Mouse (Mus musculus) A20 (cell line): ENCODE measurements around the gene Cdkl3.

Source experiments
- DNase-seq: peaks from one replicate; pipeline ENCODE4 v3.0.0-alpha.2; 2011; ENCODE audit warnings: low read depth, low spot score

Cdkl3 gene

DNA sequence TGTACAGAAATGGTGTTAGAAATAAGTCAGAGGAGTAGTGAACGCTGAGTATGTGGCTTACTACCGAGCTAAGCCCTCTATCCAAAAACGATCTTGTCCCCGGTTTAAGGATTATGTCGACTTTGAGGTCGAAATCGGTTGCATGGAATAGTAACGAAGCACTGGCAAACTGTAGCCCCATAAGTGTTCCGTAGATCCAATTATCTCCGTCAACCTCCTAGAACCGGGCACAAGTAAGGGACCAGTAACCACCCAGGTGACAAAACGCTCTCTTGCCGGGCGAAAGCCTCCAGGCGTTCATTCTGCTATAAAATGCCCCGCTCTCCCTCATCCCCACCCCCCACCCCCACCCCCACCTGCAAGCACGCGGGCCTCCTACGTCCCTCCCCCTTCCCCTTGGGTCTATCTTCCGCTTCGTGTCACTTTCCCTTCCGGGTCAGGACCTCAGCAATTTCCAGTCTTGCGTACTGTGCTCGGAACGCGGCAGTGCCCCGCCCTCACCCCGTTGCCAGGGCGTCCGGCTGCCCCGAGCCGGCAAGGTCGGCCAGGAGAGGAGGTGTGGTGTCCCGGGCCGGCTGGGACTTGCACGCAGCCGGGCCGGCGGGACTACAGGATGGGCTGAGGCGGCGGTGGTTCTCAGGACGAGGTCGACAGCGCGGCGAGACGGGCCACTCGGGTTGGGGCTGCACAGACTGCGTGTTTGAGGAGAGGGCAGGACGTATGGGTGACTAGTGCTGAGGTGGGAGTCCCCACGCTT is at the start of gene Cdkl3:
TSS of gene Cdkl3 (plus strand) at position 450 of the 757 bp plus-strand sequence.
- peak; percentile 97 for DNase-seq

DNA sequence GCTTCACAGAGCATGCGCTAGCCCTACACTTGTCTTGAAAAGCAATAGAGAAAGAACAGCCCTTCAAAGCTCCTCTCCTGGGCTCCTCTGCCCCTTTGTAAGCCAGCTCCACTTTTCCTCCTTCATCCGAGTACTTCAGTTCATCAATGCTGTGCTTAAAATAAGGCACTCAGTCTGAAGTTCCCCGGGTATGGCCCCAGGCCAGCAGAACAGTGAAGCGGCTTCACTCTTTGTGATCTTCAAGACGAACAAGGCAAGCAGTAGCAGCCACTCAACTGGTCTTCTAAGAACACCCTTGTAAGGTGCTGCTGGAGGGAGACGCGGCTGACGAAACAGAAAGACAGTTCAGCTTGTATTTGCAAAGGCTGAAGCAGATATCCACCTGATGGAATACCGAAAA is 47.9 kb upstream of the Cdkl3 start:
- DNase-seq, result no peak

DNA sequence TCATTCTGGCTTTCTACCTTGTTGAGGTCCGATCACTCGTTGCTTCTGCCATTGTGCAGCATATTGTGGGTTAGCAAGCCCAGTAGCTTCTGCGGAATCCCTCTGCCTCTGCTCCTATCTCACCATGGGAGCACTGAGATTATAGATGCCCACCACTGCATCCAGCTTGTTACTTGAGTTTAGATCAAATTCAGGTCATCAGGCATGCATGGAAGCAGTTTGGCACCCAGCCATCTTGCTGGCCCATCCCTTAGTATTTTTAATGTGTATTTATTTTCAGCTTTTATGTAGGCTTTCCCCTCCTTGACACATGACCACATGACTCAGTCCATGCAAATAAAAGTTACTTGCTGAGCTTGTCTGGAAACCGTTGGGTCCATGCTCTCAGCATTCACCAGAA is 46.3 kb upstream of the Cdkl3 start:
- DNase-seq, result no peak

DNA sequence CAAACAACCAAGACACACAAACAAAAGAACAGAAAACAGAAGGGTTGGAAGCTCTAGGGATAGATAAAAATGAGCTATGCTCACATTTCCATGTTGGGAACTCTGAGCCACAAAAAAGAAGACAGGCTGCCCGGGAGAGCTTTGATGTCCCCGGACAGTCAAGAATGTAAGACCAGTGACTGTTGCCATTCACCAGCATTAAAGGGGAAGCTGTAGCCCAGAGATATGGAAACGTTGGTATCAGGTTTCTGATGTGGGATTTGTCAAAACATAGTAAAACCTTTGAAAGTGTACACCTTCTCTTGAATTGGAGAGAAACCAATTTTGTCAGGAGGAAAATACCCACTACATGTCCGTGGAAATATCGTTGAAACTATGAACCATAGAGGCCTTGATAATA is 44.5 kb upstream of the Cdkl3 start:
- no peak for DNase-seq

DNA sequence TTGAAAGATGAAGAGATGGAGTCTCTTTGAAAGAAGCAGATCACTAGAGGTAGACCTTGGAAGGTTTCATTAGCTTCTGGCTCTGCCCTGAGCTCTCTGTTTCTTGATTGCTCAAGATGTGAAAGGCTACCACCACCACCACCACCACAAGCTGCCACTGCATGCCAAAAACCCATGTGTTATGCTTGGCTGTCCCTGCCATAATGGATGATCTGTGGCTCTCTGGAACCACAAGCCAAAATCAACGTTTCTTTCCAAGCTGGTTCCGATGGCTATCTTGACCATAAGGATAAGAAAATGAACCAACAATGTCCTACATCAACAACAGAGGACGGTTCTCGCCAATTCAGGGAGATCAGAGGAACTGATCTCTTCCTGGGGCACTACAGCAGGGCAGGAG is 44.0 kb upstream of the Cdkl3 start:
- DNase-seq, result no peak

DNA sequence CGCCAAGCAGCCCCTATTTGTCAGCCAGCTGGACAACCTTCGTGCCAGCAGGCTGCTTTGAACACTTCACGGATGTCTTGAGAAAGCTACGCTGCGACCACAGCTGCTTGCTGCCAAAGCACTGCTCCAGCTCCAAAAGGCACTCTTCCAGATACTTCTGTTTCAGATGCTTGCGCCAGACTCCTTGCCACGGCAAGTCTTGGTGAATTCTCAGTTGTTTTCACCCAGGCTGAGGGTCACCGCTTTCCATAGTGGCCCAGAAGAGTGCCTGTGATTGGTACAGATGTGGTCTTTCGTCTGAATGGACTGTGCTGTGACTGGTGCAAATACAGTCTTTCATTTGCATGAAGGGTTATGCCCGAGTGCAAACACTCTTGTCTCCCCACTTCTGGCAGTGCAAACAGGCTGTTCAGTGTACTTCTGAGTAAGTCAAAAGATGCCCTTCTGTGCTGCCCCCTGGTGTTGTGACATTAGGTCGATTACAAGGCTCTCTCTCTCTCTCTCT is 43.0 kb upstream of the Cdkl3 start:
- peak; percentile 62 for DNase-seq

DNA sequence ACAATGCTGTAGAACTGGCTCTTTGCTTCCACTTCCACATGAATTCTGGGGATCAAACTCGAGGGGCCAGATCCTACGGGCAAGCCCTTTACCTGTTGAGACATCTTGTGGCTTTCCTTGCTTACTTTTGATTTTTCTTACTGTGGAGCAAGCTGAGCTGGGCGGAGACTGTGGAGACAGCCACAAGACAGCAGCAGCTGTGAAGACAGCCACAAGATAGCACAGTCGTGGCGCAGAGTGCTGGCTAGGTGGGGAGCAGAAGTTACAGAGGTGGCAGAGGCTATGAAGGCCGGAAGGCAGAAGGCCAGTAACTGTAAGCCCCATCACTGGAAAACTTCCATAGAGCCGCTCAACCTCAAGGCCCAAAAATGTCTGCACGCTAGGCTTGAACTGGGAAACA is 42.3 kb upstream of the Cdkl3 start:
- no peak for DNase-seq

DNA sequence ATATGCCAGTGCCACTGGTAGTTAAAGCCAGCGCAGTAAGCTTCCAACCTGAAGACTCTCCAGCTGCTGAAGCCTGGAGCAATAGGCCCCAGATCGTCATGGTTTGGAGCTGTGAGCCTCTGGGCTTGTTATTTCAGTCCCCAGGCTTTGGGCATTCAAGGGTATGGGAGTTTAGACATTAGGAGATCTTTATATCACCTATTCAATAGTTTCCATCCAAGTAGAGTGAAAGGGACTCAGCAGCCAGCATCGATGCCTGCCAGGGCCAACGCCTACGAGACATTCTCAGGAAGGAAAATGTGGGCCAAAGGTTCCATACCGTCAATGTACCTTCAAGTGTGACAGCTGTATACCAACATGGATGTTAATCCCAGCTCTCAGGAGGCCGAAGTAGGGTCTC is 41.7 kb upstream of the Cdkl3 start:
- no peak for DNase-seq

DNA sequence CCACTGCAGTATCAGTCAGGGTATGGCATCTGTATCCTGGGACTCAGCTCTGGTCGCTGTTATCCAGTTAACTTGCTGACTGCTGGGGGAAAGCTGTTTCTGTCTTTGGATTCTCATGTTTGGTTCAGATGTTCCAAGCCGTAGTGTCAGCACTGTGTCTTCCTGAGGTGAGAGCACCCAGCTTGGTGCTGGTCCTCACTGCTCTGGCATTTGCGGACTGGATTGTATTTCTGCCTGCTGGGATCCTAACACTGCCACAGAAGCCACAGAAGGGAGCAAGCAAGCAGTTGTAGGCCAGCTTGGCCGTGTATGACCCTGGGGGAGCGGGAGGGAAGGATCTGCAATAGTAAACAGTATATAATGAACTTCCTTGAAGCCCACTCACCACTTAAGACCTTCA is 37.4 kb upstream of the Cdkl3 start:
- DNase-seq, result no peak

DNA sequence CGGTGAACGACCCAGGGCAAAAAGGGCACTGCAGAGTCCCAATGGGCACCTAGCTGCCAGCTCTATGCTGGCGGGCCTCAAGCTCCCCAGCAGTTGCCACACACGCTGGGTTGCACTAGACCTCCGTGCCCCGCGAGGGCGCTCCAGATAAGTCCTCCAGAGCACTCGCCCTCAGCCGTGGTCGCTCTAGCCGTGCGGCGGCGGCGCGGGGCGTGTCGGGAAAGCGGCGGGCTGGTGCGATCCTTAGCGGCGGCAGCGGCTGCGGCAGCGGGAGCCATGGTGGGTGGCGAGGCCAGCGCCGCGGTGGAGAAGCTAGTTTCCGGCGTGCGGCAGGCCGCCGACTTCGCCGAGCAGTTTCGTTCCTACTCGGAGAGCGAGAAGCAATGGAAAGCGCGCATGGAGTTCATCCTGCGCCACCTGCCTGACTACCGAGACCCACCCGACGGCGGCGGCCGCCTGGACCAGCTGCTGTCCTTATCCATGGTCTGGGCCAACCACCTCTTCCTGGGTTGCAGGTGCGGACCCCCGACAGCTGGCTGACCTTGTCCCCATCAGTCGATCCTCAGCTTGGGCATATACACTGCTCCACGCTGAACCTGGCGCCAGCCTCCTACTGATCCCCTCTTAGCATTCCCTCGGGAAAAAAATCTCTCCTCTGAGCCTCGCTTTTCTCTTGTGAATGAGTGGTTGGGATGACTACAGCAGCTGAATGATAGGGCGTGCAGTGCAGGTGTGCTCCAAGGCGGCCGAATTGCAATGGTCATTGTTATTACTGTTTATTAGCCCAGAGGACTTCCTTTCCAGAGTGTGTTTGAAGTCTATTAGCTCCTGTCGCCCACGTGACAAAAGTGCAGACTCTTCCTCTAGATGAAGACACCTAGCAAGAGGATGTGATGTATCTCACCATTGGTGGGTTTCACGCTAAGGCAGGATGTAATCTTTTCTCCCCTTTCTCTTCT is 36.3 kb upstream of the Cdkl3 start, which contains the start of gene Cdkn2aipnl:
TSS of gene Cdkn2aipnl (plus strand) at position 219 of the 959 bp plus-strand sequence.
- DNase-seq, result peak; percentile 95

DNA sequence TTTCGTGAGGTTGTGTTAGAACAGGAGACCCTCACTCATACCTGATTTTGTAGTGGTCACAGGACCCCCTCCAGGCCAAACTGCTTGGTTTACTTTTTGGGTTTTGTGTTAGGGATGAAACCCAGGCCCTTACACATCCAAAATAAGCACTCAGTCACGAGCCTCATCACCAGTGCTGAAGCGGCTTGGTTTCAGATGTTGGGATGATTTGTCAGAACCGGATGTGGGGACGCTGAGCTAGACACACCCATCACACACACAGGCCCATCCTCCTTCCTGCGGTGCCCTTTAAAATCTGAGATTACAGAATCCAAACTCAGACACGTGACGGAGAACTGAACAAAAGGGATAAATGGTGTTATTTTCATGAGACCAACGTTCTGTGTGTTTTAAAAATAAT is 35.1 kb upstream of the Cdkl3 start:
- DNase-seq, result no peak

DNA sequence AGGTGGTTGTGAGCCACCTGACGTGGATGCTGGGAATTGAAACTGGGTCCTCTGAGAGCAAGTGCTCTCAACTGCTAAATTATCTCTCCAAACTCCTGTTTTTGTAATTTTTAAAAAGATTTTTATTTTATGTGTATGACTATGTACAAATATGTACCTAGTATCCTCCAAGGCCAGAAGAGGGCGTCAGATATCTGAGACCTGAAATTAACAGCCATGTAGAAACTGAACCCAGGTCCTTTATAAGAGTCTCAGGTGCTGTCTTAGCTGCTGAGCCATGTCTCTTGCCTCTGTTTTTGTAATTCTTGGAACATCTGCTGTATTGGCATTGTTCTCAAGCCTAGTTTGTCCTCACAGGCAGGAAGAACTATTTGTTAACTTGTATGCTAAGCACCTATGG is 34.5 kb upstream of the Cdkl3 start:
- peak; percentile 35 for DNase-seq

DNA sequence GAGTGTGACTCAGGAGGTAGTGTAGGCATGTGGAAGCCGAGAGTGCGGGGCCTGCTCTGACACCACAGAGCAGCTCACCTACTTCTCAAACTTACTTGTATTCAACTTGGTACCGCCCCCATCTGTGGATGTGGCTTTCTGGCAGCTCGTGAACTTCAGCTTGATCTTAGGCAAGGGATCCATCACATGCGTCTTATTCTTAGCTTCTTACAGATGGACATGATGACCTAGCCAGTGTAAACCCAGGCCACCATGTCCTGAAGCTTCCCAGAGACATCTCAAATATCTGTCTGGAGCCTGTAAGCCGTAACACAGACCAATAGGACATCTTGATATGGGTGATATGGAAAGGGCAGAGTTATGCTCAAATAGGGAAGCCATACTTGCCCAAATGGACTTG is 32.4 kb upstream of the Cdkl3 start:
- DNase-seq, result no peak

DNA sequence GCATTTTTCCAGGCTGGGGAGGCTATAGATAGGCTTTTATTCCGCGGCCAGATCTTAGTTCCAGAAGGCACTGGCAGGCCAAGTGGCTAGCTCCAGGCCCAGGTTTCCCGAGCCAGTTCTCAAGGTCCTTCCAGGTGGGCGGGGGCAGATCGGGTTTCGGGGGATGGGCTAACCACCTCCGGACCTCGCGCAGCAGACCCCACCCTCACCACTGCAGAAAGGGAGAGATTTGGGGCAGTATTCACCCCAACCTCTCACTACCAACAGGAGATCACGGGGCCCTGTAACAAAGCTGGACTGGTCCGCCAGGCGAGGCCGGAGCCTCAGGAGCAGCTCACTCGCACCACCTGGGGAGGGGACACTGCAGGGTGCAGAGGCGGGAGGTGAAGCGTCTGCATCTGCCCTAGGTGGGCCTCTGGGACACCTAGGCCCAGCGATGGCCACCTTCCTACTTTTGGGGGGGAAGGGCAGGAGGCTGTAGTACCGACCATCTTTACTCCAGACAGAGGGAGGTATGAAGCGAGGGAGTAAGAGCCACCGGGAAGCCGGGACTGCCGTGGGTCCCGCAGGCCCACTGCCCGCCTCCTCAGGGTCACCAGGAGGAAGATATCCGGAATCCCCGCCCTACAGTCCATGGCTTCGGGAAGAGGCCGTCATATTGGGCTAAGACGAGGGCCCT is 4.3 kb upstream of the Cdkl3 start:
- DNase-seq, result no peak

DNA sequence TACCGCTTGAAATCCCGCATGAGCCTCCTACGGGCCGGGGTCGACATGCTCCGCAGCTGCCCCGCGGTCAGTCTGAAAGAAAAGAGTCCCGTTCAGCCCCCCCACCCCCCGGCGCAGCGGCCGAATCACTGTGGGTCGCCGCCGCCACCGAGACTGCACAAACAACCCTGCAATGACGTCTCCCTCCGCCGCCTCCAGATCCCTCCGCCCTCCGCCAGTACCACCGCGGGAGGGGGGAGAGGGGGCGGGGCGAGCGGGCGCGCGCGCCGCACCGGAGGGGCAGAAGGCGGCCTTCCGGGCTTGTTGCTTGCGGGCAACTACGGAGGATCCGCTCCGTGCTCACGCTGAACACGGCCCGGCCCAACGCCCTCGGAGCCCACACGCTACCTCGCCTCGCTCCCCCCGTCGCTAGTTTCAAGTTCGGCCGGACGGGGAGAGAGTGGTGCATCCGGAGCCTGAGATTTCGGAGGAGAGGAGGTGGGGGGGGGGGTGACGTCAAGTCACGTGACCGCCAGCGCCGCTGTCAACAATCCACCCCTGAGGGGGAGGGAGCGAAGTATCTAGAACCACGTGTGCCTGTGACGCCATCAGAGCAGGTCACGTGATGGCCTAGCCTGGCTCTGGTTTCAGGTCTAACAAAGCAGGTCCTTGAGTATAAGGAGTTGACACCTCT is 3.6 kb upstream of the Cdkl3 start, which contains the start of gene Ube2b:
TSS of gene Ube2b (minus strand) at position 473 of the 673 bp plus-strand sequence.
- DNase-seq, result peak; percentile 99

DNA sequence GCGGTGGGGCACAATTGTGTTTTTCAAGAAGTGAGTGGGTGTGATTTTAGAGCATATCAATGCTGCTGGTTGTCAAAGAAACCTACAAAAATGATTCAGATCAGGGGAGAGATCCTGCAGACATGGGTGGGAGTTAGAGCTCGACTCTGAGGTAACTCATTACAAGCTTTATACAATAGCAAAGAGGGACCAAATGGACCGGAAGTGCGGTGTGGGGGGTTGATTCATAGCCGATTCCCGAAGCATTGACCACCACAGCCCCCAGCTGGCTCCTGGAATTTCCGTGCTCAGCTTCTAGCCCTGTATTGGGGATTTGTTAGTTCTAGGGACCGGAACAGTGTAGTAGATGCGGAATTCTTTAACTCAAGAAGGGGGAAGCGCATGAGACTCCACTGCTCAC is 2.7 kb upstream of the Cdkl3 start:
- DNase-seq, result no peak

DNA sequence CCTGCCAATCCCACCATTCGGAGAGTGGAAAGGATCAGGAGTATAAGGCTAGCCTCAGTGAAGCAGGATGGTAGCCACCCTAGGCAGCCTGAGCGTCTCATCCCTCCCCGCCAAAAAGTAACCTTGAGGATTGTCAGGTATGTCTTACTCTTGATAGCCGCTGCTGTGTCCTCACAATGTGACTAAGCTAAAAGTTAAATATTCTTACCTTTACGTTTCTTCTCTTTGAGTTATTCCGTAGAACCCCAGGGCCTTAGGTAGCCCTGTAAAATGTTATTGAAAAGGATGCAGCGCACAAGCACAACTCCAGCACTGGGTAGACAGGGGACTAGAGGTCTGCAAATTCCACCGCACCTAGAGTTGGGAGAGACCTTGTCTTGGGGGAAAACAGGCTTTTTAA is 2.2 kb upstream of the Cdkl3 start:
- DNase-seq, result no peak

DNA sequence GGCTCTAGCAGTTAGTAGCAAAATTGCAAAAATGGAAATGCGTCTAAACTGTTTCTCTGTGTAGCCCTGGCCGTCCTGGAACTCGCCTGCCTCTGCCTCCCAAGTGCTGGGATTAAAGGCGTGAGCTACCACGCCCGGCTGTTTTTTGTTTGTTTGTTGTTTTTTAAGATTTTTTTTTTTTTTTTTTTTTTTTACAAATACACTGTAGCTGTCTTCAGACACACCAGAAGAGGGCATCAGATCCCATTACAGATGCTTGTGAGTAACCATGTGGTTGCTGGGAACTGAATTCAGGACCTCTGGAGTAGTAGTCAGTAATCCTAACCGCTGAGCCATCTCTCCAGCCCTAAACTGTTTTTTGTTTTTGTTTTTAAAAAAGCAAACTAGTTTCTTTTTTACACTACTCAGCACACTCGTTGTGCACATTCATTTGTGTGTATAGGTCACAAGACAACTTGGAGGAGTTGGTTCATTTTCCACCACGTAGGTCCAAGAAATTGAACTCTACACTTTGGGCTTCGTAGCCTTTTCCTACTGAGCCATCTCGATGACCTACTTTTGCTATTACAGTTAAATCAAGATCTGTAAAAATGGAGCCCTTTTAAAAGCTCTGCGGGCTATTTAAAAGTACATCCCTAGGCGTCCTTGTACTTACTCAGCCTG is 1.0 kb upstream of the Cdkl3 start:
- DNase-seq, result peak; percentile 72

DNA sequence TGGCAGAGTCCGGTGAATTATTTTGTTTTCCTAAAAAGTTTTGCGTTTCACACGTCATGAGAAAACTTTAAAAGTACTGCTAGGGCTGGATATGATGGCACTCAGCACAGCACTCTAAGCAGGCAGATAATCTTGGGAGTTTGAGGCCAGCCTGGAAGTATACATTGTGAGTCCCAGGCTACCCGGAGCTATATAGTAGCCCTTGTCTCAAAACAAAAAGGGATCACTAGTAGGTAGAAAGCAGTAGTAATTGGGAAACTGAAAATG is 583 bp upstream of the Cdkl3 start:
- DNase-seq, result peak; percentile 86

DNA sequence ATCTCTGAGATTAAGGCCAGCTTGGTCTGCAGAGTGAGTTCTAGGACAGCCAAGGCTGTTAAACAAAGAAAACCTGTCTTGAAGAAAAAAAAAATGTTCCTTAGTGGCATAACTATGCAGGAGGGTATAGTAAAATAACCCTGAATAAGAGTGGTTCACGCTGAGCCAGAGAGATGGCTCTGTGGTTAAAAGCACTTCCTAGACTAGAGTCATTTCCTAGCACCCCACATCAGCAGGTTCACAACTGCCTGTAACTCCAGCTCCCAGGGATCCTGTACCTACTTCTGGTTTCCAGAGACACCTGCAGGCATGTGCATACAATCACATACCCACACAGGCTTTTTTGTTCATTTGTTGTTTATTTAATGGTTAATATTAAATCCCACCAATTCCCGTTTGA is 1.6 kb downstream of the Cdkl3 start:
- DNase-seq, result peak; percentile 57

DNA sequence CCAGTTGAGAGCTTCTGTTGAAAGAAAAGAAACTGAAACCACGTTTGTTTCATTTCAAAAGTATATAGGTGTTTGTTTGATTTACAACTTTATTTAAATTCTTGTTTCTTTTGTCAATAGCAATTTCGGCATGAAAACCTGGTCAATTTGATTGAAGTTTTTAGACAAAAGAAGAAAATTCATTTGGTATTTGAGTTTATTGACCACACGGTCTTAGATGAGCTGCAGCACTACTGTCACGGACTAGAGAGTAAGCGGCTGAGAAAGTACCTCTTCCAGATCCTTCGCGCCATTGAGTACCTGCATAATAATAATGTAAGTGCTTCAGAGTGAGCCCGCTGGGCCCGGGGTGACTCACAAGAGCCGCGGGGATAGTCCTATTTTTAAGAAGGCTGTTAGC is 7.0 kb downstream of the Cdkl3 start:
- DNase-seq, result peak; percentile 84
